Mouse (Mus musculus) hindbrain, embryonic 10.5 days (tissue): ENCODE results near the gene Lrrc30. TPM values are rescaled to one million over a fixed set of nuclear protein-coding genes. Genes with fewer than 3 reads are reported as not detected.

Source experiments
- polyA plus RNA-seq: library from polyadenylated mRNA; unstranded; fragments of >200 nt; fragmentation: Nextera tagmentation; extraction: Ambion mirVana; gene quantifications from 2 replicates; pipeline ENCODE4 v1.2.1, GENCODE M21; 2016

The Lrrc30 gene
- polyA plus RNA-seq, 1 experiment from 2014 or later = not detected

Other genes starting within 250 kb of the Lrrc30 start
- 19.1 and 25.8 TPM in 2 replicates for gene Lama1, start 64.5 kb upstream of the Lrrc30 start, polyA plus RNA-seq